ENCODE assay signal across 8 mouse cellular contexts in the genomic region with DNA sequence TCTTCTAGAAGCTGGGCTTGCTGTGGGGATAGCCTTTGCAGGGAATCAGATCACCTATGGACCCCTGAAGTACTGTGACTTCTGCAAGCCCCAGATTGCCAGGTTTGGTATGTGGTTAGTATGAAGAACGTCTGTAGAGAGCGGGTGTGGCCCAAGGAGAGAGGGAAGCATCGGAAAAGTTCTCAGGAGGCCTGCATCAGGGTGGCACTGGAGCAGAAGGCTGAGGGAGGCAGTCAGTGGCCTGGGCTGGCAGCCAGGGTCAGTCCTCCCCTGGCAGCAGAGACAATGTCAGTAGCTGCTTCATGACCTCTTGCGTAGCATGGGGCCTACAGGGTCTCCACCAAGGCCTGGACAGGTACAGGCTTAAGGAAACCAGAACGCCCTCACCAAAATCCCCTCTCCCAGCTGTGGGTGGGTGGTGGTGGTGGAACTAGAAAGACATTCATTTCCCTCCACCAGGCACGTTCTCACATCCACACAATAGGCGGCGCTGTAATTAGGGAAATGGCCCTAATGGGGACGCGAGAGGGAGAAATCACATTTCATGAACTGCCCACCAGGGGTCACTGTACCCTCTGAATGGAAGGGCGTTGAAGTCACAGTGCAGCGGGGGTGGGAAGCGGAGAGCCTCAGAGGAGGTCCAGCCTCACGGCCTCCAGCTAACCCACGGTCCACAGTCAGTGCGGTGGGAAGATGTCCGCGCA. TPM values are rescaled to one million over a fixed set of nuclear protein-coding genes. Genes with fewer than 3 reads are reported as not detected.
DNase-seq lines count a peak whose midpoint lies in the region; ATAC-seq and TF ChIP-seq lines count a peak whose summit lies in the region.

No protein-coding gene starts in this region.

- H3K9me3 ChIP-seq in forebrain, embryonic 16.5 days (ENCODE audit: control insufficient read depth, low read length) = no peaks in the 10 kb centered on the region

- no peak for TF ChIP-seq POLR2A in lung, adult 2 months (IDR thresholded peaks at IDR 0.05; ENCODE audit: borderline replicate concordance, extremely low read depth, low read depth, low read length)
- 0 out of 2 replicates have a peak, but pooled peaks have one; percentile 20 for TF ChIP-seq POLR2A in olfactory bulb, adult 2 months (IDR thresholded peaks at IDR 0.05; ENCODE audit: insufficient read depth, low read depth, low read length)
- no peak for TF ChIP-seq POLR2A in thymus, adult 2 months (IDR thresholded peaks at IDR 0.05; ENCODE audit: control insufficient read depth, extremely low read depth, insufficient read depth, low read length, poor library complexity)

- peak; percentile 95 for DNase-seq in ES-CJ7 (ENCODE audit: low read depth, low spot score)
- peak; percentile 87 for DNase-seq in cerebellum, adult 11 months
- peak; percentile 84 to 85 for DNase-seq in heart, postnatal 36 days
- peak; percentile 80 to 91 for DNase-seq in layer of hippocampus, adult 2 months (ENCODE audit: low spot score in 2 of 2)
- peak; percentile 73 for DNase-seq in lung, adult 2 months
- DNase-seq in thymus, adult 2 months = peak; percentile 65

- peak overlapping the region; percentile 39 for H3K4me3 ChIP-seq in forebrain, embryonic 16.5 days (replicated peaks; ENCODE audit: low read length)
- H3K4me3 ChIP-seq in layer of hippocampus, adult 2 months = peak overlapping the region; percentile 50
- no peak overlapping the region for H3K4me3 ChIP-seq in lung, adult 2 months (replicated peaks; ENCODE audit: extremely low read depth, low read depth, low read length)
- H3K4me3 ChIP-seq in olfactory bulb, adult 2 months (ENCODE audit: insufficient read depth, low read depth, low read length) = peak overlapping the region; percentile 48
- H3K4me3 ChIP-seq in thymus, adult 2 months (ENCODE audit: control insufficient read depth, insufficient read depth, low read length) = no peak overlapping the region

- peaks cover 22% of the 10 kb centered on the region for H3K27me3 ChIP-seq in forebrain, embryonic 16.5 days (replicated peaks; ENCODE audit: control insufficient read depth, insufficient read depth, low read length)
- no peaks in the 10 kb centered on the region for H3K27me3 ChIP-seq in thymus, adult 2 months (ENCODE audit: control insufficient read depth, insufficient read depth, low read length)

- 25% methylated on average over 18 of the region's 18 CpGs for WGBS in forebrain, embryonic 16.5 days
- 38% methylated on average over 18 of the region's 18 CpGs for WGBS in lung, adult 2 months
- WGBS in olfactory bulb, adult 2 months = 26% methylated on average over 18 of the region's 18 CpGs
- 75% methylated on average over 18 of the region's 18 CpGs for WGBS in thymus, adult 2 months

- peak; percentile 90 for TF ChIP-seq CTCF in layer of hippocampus, adult 2 months (conservative IDR thresholded peaks at IDR 0.05)
- TF ChIP-seq CTCF in lung, adult 2 months (IDR thresholded peaks at IDR 0.05; ENCODE audit: insufficient read depth, low read length) = peak; percentile 82
- peak; percentile 68; the same call in 1 of the 2 replicates for TF ChIP-seq CTCF in olfactory bulb, adult 2 months (IDR thresholded peaks at IDR 0.05; ENCODE audit: insufficient read depth, low read depth, low read length)
- peak; percentile 64; the same call in 1 of the 2 replicates for TF ChIP-seq CTCF in thymus, adult 2 months (IDR thresholded peaks at IDR 0.05; ENCODE audit: borderline replicate concordance, control insufficient read depth, extremely low read depth, insufficient read depth, low read length, poor library complexity)

- ATAC-seq in forebrain, embryonic 16.5 days = peak; percentile 41

- intact Hi-C loops in heart, postnatal 36 days (cut with DNase I) = loop anchor here (1.0 to 10.0 kb wide), 4 partner anchors 26 to 342 kb away; no protein-coding TSS in a partner anchor

- peaks cover 15% of the 10 kb centered on the region for H3K4me1 ChIP-seq in forebrain, embryonic 16.5 days (replicated peaks; ENCODE audit: control insufficient read depth, insufficient read depth, low read length)
- H3K4me1 ChIP-seq in lung, adult 2 months (ENCODE audit: control insufficient read depth, insufficient read depth, low read length) = no peaks in the 10 kb centered on the region
- peaks cover 21% of the 10 kb centered on the region for H3K4me1 ChIP-seq in olfactory bulb, adult 2 months (ENCODE audit: control insufficient read depth, insufficient read depth, low read length)
- no peaks in the 10 kb centered on the region for H3K4me1 ChIP-seq in thymus, adult 2 months (replicated peaks; ENCODE audit: control insufficient read depth, insufficient read depth, low read length)

- no peaks in the 10 kb centered on the region for H3K36me3 ChIP-seq in forebrain, embryonic 16.5 days (ENCODE audit: control insufficient read depth, insufficient read depth)
- H3K36me3 ChIP-seq in thymus, adult 2 months (ENCODE audit: control insufficient read depth, insufficient read depth, low read length) = peaks cover 12% of the 10 kb centered on the region

- no peak overlapping the region for H3K27ac ChIP-seq in forebrain, embryonic 16.5 days (ENCODE audit: low read length)
- H3K27ac ChIP-seq in layer of hippocampus, adult 2 months = peak overlapping the region; percentile 83
- peak overlapping the region; percentile 50 for H3K27ac ChIP-seq in olfactory bulb, adult 2 months (ENCODE audit: insufficient read depth, low read depth, low read length)
- H3K27ac ChIP-seq in thymus, adult 2 months (ENCODE audit: control insufficient read depth, insufficient read depth, low read length) = no peak overlapping the region

- peak overlapping the region; percentile 57 for H3K4me2 ChIP-seq in forebrain, embryonic 16.5 days (ENCODE audit: low read length)

- H3K9ac ChIP-seq in forebrain, embryonic 16.5 days (replicated peaks; ENCODE audit: low read depth, low read length) = no peak overlapping the region; the same call in 1 of the 2 replicates

RNA-seq across cellular contexts. Expression of gene Arhgap27, which starts 31.2 kb away (rescaled TPM):
- polyA plus RNA-seq in forebrain, embryonic 16.5 days (2015; fragmentation: Nextera tagmentation; extraction: Ambion mirVana) = 3.0 and 3.3 TPM in 2 replicates
- 10 to 100 TPM; 16.3 to 17.6 TPM for total RNA-seq in heart, postnatal 36 days (2021)
- total RNA-seq in layer of hippocampus, adult 2 months (2021) = 10 to 100 TPM; 11.8 to 14.0 TPM
- 71.4 and 83.7 TPM in 2 replicates for polyA plus RNA-seq in lung, adult 2 months (2012; rRNA removed)
- not detected in 2 replicates for polyA plus RNA-seq in olfactory bulb, adult 2 months (2012; ENCODE audit: insufficient read depth, insufficient read length, low replicate concordance, missing spikeins)
- polyA plus RNA-seq in thymus, adult 2 months (2012; rRNA removed) = 124 and 125 TPM in 2 replicates

Comparison
In these comparisons a context has a peak if more than half of its experiments do, and no peak if none do; other contexts are left out.
1. H3K27ac ChIP-seq: peak in layer of hippocampus, adult 2 months (single experiment) and olfactory bulb, adult 2 months (single experiment); none in forebrain, embryonic 16.5 days (single experiment) and thymus, adult 2 months (single experiment).
2. H3K4me3 ChIP-seq: peak in forebrain, embryonic 16.5 days (single experiment), layer of hippocampus, adult 2 months (single experiment) and olfactory bulb, adult 2 months (single experiment); none in lung, adult 2 months (single experiment) and thymus, adult 2 months (single experiment).
3. Peak in every context shown above with its lines, with median percentiles within 50 percentile points of each other: DNase-seq and CTCF ChIP-seq.